Mouse (Mus musculus) C2C12 (cell line): ENCODE measurements around the gene Usp34.
"Not testable (repeated sequence)": the region's sequence is repeated elsewhere in the genome, so short reads cannot be mapped to it uniquely, and the experiment has no call there.

Experiments used
- CTCF ChIP-seq: IDR thresholded peaks from one replicate; pipeline ENCODE4 v1.5.1; 2011; ENCODE audit not compliant: control insufficient read depth, insufficient read depth, insufficient read length
- MAX ChIP-seq: IDR thresholded peaks from one replicate; pipeline ENCODE4 v1.6.1; 2011; ENCODE audit warnings: mild to moderate bottlenecking, control low read depth

- not testable (repeated sequence) for TF ChIP-seq CTCF, MAX
Observed at GRCm38 (mm10) chr11:23465862-23466261, 159.2 kb downstream of the Usp34 start.
